Mouse (Mus musculus): ENCODE results near the gene Mal.

GRCm38 (mm10) chr2:127611386-127611785, 45.1 kb downstream of the Mal start:
- TF ChIP-seq GATA1 (IDR thresholded peaks at IDR 0.05; ENCODE audit: low read length) (no peak), TAL1 (IDR thresholded peaks at IDR 0.05; ENCODE audit: low read length) (no peak)

All from erythroblast, embryonic 14.5 days (primary cell).